Mouse (Mus musculus) monocyte, adult 2 months (primary cell): ENCODE measurements around the gene Fuom.
"Not testable (repeated sequence)": the region's sequence is repeated elsewhere in the genome, so short reads cannot be mapped to it uniquely, and the experiment has no call there.

ENCODE experiments used
- DNase-seq, 2 experiments: peaks; one replicate each; pipeline ENCODE4 v3.0.0; 2022; ENCODE audit warnings: low spot score in 2 of 2, low read depth in 1 of 2

Gene Fuom

DNA sequence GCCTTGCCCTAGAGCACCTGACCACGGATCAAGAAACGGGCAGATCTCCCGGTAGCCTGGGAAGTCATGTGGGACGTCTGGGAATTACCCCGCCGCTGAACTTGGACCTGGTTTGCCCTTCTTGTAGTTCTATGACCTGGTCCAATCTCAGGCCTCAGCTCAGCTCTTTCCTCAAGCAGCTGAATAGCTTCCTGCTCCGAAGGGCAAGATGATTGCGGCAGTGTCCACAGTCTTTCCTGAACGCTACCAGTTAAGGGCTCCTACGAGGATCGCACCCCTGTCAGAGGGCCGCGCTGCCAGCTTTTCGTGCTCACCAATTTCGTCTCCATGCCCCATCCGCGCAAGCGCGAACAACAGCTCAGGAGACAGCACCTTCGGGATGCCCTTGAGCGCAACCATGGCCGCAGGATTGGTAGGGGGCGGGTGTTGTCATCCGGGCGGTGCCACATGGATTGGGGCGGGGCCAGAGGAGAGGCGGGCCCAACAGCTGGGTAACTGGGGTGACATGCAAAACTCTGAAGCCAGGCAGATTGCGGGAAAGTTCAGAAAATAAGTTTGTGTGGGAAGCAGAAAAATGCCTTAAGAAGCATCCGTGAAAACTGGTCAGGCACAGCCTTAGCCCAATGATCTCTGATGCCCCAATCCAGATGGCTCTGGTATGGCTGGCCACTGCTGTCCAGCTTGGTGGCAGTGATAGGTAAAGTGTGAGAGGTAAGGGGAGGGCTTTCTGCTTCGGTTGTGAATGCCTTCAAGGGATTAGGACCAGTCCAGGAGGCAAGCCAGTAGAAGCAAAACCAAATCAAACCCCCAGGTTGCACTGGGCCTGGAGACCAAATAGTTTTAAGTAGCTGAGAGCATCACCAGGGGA, at the start of gene Fuom:
Gene Fuom (minus strand): TSS at position 449 of the 868 bp plus-strand sequence.
- DNase-seq = peak in 1 of 2 experiments; percentile 70

- DNase-seq = no peak
Observed at GRCm38 (mm10) chr7:140144550-140144949, 42.3 kb upstream of the Fuom start.

- peak in 1 of 2 experiments; percentile 48 for DNase-seq
Observed at GRCm38 (mm10) chr7:140141350-140141749, 39.1 kb upstream of the Fuom start.

GRCm38 (mm10) chr7:140138021-140138310, 35.7 kb upstream of the Fuom start:
- DNase-seq = no peak

DNA sequence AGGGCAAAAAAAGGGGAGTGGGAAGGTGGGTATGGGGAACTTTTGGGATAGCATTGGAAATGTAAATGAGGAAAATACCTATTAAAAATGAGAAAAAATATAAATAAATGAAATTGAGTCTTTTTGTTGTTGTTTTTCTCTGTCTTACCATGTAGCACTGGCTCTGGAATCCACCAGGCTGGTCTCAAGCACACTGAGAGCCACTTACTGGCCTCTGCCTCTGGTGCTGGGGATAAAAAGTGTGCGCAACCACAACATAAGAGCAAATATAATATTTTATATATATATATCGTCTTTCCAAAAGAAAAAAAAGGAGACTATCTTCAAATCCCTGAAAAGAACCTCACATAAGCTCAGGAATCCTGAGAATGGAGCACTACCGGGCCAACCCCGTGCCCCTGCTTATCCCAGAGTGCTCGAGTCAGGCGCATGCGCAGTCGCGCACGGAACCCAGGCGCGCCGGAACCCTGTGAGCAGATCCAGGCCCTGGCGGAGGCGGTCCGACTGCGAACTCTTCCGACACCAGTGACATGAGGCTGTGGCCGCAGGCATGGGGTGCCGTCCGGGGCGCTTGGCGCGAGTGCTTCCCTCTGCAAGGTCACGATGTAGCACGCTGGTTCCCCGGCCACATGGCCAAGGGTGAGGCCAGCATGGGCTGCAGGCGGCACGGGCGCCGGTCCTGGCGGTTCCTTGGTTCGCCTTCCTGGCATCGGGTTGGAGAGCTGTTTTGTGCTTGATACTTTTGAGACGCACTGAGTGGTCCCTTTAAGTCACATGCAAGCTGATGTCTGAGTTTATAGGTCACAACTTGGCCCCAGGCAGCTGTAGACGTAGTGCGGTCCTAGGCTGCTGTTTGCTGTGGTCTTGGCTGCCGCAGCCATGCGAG, 35.1 kb upstream of the Fuom start, which contains the start of gene Mtg1:
Gene Mtg1 (plus strand): TSS at position 430 of the 886 bp plus-strand sequence.
- DNase-seq = peak; percentile 73 to 92

- DNase-seq = no peak
Observed at GRCm38 (mm10) chr7:140135106-140135770, 33.0 kb upstream of the Fuom start.

DNA sequence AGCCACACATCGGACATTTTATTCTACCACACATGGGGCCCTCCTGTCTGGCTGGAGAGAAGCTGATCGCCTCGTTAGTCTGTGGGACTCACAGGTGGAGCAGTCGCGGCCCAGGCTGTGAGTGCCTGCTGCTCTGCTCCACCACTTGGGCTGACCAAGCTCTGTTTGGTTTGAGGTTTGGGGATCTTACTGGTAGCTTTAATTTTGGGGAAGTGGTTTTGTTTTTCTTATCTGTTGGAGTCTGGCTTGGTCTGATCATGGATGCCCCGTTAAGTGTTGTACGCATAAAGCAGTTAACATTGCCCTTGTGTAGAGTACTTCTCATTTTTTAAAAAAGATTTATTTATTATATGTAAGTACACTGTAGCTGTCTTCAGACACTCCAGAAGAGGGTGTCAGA, 31.8 kb upstream of the Fuom start:
- DNase-seq = not testable (repeated sequence)

DNA sequence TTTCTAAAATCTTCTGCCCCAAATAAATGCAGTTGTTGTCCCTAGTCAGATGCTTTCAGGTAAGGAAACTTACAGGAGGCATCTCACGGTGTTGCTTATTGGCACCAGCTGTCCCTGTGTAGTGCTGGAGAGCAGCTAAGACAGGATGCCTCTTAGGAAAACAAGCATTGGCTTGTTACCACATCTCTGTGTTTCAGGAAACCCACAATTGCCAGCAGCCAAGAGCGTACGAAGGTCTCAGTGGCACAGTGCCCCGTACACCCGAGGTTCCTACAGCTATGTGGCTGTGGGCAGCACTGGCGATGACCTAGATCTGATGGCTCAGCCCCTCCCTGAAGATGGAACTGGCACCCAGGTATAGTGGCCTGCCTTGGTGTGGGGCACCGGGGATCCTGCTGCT, 29.9 kb upstream of the Fuom start:
- not testable (repeated sequence) for DNase-seq

GRCm38 (mm10) chr7:140127911-140128310, 25.7 kb upstream of the Fuom start:
- DNase-seq = no peak

- no peak for DNase-seq
Observed at GRCm38 (mm10) chr7:140126934-140127333, 24.7 kb upstream of the Fuom start.

GRCm38 (mm10) chr7:140126022-140126350, 23.7 kb upstream of the Fuom start:
- no peak for DNase-seq

DNA sequence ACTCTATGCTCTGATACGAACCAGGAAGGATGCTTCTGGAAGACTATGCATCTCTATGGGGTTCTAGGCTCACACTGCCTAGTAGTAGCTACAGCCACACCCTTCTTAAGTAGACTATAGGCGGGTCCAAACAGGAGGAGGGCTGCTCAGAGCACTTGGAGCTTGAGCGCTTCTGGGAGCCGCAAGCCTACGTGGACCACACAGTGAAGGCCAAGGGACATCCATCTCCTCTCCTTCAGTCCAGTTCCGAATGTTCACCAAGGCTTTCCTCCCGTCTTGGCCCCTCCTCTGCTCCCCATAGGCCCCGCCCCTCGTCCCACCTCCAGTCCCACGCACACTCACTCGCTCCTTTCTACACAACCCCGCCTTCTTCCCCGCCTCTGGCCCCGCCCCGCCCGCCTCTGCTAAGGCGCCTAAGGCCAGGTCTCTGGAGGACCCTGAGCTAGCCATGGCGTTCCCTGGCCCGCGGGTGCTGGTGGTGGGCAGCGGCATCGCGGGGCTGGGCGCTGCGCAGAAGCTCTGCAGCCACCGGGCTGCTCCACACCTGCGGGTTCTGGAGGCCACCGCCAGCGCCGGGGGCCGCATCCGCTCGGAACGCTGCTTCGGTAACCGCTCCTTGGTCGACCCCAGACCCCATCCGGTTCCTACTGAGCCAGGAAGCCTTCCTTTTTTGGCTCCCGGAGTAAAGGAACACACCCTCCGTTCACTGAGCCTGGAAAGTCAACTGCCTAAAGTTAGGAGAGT, 23.2 kb upstream of the Fuom start:
- peak; percentile 52 to 80 for DNase-seq

- DNase-seq = no peak
Observed at GRCm38 (mm10) chr7:140124382-140124781, 22.1 kb upstream of the Fuom start.

GRCm38 (mm10) chr7:140122765-140123164, 20.5 kb upstream of the Fuom start:
- DNase-seq = no peak

GRCm38 (mm10) chr7:140121338-140121910, 19.2 kb upstream of the Fuom start:
- no peak for DNase-seq

DNA sequence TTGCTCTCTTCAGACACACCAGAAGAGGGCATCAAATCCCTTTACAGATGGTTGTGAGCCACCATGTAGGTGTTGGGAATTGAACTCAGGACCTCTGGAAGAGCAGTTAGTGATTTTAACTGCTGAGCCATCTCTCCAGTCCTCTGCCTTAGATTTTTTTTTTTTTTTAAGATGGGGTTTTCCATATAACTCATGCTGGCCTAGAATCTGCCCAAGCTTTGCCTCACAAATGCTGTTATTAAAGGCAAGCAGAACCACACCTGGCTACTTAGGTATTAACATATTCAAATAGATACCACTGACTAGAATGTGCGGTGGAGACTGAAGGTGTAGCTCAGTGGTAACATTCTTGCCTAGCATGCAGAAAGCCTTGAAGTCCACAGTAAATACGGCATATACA, 18.2 kb upstream of the Fuom start:
- DNase-seq = no peak

DNA sequence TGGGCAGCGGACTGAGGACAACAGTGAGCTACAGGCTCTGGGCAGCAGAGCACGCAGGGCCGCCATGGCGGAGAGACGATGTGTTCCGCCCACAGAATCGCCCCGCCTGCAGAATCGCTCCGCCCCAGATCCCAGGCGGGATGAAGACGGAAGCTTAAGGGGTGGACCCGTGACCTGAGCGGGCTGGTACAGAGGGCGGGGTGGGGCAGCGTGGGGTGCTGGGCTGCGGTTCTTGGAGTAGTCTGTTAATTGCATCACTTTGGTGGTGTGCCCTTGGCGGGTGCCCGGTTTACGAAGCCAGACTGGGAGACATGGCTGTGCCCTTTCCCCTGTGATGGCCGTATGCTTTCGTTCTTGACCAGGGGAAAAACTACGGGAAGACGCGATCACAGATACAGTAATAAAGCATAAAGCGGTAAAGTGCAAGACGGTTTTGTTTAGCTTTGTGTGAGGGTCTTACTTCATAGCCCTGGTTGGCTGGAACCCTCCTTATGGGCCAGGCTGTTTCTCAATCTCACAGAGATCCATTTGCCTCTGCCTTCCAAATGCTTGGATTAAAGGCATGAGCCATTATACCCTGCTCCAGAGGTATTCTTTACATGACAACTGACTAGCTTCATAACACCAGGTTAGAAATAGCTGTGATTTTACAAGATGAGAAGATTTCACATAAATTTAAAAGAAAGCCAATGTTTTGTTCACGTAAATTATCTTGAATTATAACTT, 14.3 kb upstream of the Fuom start, which contains the start of gene Echs1:
Gene Echs1 (minus strand): TSS at position 148 of the 726 bp plus-strand sequence.
- peak; percentile 86 for DNase-seq

DNA sequence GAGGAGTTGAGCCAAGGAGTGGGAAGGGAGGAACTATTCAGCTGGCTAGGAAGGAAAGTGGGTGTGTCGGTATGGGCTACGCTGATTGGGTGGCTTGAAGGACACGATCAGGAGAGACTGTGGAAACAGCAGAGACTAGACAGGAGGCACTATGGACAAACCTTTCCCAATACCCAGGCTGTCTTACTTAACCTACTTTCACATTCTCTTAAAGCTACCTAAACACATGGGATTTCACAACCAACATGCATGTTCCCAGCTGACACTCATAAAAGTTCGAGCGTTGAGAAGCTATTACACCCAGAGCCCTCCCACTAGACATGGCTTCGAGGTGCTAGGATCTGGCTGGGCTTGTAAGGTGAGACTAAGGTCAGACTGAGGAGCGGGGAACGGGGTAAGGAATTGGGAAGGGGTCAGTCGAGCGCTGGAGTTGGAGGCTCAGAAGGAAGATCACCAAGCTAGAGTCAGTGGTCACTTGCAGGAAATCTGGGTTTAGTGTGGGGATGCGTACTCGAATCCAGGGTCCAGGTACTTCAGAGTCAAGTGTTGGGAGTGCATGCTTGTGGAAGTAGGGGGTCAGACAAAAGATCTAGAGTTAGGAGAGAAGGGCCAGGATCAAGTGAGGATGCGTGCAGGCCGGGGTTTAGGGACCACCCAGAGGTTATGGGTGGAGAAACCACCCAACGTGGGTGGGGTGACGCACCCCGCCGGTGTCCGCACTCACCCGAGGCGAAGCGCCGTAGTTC, 13.5 kb upstream of the Fuom start, which contains the start of gene Paox:
Gene Paox (plus strand): TSS at position 217 of the 746 bp plus-strand sequence.
- peak in 1 of 2 experiments; percentile 34 for DNase-seq

DNA sequence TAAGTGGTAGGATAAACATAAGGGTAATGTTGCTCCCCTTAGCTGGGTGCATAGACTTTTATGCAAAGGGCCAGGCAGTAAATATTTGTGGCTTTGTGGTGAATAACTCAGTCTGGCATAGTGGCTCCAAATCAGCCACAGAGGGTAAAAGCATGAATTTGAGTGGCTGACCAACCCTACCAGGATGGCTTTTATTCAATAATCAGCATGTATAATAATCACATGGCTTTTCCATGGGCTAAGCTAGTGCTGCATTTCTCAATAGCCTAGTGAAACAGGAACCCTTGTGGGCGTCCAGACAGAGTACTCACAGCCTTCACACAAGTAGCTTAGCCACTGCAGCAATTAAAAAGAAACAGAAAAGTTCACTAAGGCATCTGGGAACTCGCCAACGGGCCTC, 9.7 kb upstream of the Fuom start:
- DNase-seq = no peak
